In the genomic region with DNA sequence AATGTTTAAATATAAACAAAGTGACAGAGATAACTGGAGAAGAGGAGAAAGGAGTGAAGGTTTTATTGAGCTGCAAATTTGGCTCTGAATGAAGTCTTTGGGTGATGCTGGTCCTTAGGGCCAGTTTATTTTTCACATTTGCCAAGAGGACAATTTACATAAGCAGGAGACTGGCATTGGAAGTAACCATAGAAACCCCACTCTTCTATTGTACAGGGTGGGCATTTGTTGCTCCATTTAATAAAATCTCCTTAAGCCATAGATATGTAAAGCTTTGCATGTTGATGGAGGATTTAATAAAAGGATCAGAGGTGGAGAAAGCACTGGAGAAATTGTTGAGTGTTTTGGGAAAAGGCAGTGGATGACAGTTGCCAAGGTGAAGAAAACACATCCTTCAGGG, we compare ENCODE assay signal across 19 mouse cellular contexts.
DNase-seq lines count a peak whose midpoint lies in the region; ATAC-seq lines count a peak whose summit lies in the region.
"Had no signal": no experiment of that assay in that cellular context is flagged by ENCODE, and none has a peak within 500 bp of the region (broad histone marks: within the 10 kb centered on the region; RNA-seq: fewer than 3 reads in every experiment).

No protein-coding gene starts in this region.

- H3K27ac ChIP-seq in hindbrain, embryonic 11.5 days (ENCODE audit: low read depth, low read length): 0 out of 2 replicates have a peak overlapping the region, but pooled peaks have one; percentile 36
- H3K27ac ChIP-seq in hindbrain, embryonic 16.5 days (ENCODE audit: low read depth, low read length): no peak overlapping the region
- H3K27ac ChIP-seq in midbrain, embryonic 12.5 days (replicated peaks): no peak overlapping the region
- no peak overlapping the region for H3K27ac ChIP-seq in midbrain, embryonic 10.5 days (replicated peaks)
- H3K27ac ChIP-seq in midbrain, embryonic 15.5 days: no peak overlapping the region
- H3K27ac ChIP-seq: embryonic facial prominence, embryonic 12.5 days; heart, adult 2 months; heart, embryonic 15.5 days had no signal

- no peaks in the 10 kb centered on the region for H3K36me3 ChIP-seq in hindbrain, embryonic 11.5 days (ENCODE audit: control insufficient read depth, insufficient read depth, low read length)
- H3K36me3 ChIP-seq in hindbrain, embryonic 16.5 days (ENCODE audit: control insufficient read depth, insufficient read depth, low read length): no peaks in the 10 kb centered on the region
- H3K36me3 ChIP-seq in midbrain, embryonic 12.5 days: no peaks in the 10 kb centered on the region
- no peaks in the 10 kb centered on the region for H3K36me3 ChIP-seq in midbrain, embryonic 10.5 days
- H3K36me3 ChIP-seq in midbrain, embryonic 15.5 days (replicated peaks): no peaks in the 10 kb centered on the region
- H3K36me3 ChIP-seq: embryonic facial prominence, embryonic 12.5 days; heart, embryonic 15.5 days had no signal

- H3K9ac ChIP-seq in hindbrain, embryonic 11.5 days (ENCODE audit: low read depth, low read length): no peak overlapping the region
- no peak overlapping the region for H3K9ac ChIP-seq in hindbrain, embryonic 16.5 days (ENCODE audit: low read depth, low read length)
- no peak overlapping the region for H3K9ac ChIP-seq in midbrain, embryonic 12.5 days (replicated peaks)
- H3K9ac ChIP-seq in midbrain, embryonic 15.5 days: no peak overlapping the region
- H3K9ac ChIP-seq: embryonic facial prominence, embryonic 12.5 days; forebrain, postnatal 0 days; heart, embryonic 15.5 days had no signal

- H3K4me3 ChIP-seq in hindbrain, embryonic 11.5 days (ENCODE audit: low read depth, low read length): no peak overlapping the region
- H3K4me3 ChIP-seq in hindbrain, embryonic 16.5 days (ENCODE audit: low read length): no peak overlapping the region
- no peak overlapping the region for H3K4me3 ChIP-seq in midbrain, embryonic 12.5 days
- no peak overlapping the region for H3K4me3 ChIP-seq in midbrain, embryonic 10.5 days
- no peak overlapping the region for H3K4me3 ChIP-seq in midbrain, embryonic 15.5 days
- H3K4me3 ChIP-seq: embryonic facial prominence, embryonic 12.5 days; heart, adult 2 months; heart, embryonic 15.5 days had no signal

- no peak overlapping the region for H3K4me2 ChIP-seq in hindbrain, embryonic 11.5 days (replicated peaks; ENCODE audit: low read depth, low read length)
- H3K4me2 ChIP-seq in hindbrain, embryonic 16.5 days (ENCODE audit: low read length): no peak overlapping the region
- no peak overlapping the region for H3K4me2 ChIP-seq in midbrain, embryonic 12.5 days (replicated peaks)
- H3K4me2 ChIP-seq in midbrain, embryonic 15.5 days: no peak overlapping the region
- H3K4me2 ChIP-seq: embryonic facial prominence, embryonic 12.5 days; heart, embryonic 11.5 days; heart, embryonic 15.5 days had no signal

- peak; percentile 31; the same call in 1 of the 2 replicates for ATAC-seq in hindbrain, embryonic 11.5 days (ENCODE audit: low FRiP score)
- ATAC-seq in hindbrain, embryonic 16.5 days: no peak
- ATAC-seq in midbrain, embryonic 12.5 days (ENCODE audit: low FRiP score, low read depth): peak; percentile 65
- peak; percentile 54; the same call in 1 of the 2 replicates for ATAC-seq in midbrain, embryonic 15.5 days (replicated peaks)
- ATAC-seq: forebrain, postnatal 0 days; intestine, embryonic 16.5 days had no signal

- H3K4me1 ChIP-seq in hindbrain, embryonic 11.5 days (replicated peaks; ENCODE audit: control insufficient read depth, insufficient read depth, low read length): no peaks in the 10 kb centered on the region
- H3K4me1 ChIP-seq in hindbrain, embryonic 16.5 days (ENCODE audit: control insufficient read depth, insufficient read depth, low read depth, low read length): no peaks in the 10 kb centered on the region
- 0 out of 2 replicates have a peak, but pooled peaks cover 4% of the 10 kb centered on the region for H3K4me1 ChIP-seq in midbrain, embryonic 12.5 days
- peaks cover 6% of the 10 kb centered on the region; the same call in 1 of the 2 replicates for H3K4me1 ChIP-seq in midbrain, embryonic 10.5 days
- H3K4me1 ChIP-seq in midbrain, embryonic 15.5 days: peaks cover 3% of the 10 kb centered on the region; the same call in 1 of the 2 replicates
- H3K4me1 ChIP-seq: embryonic facial prominence, embryonic 12.5 days; heart, embryonic 15.5 days had no signal

- no peaks in the 10 kb centered on the region for H3K9me3 ChIP-seq in hindbrain, embryonic 11.5 days (ENCODE audit: control insufficient read depth, low read length)
- no peaks in the 10 kb centered on the region for H3K9me3 ChIP-seq in hindbrain, embryonic 16.5 days (ENCODE audit: control insufficient read depth, low read length)
- no peaks in the 10 kb centered on the region for H3K9me3 ChIP-seq in midbrain, embryonic 12.5 days
- no peaks in the 10 kb centered on the region for H3K9me3 ChIP-seq in midbrain, embryonic 10.5 days (replicated peaks)
- H3K9me3 ChIP-seq in midbrain, embryonic 15.5 days: no peaks in the 10 kb centered on the region
- H3K9me3 ChIP-seq: embryonic facial prominence, embryonic 12.5 days; heart, embryonic 15.5 days had no signal

- DNase-seq in hindbrain, embryonic 11.5 days (ENCODE audit: low spot score): no peak
- DNase-seq in midbrain, embryonic 10.5 days (ENCODE audit: low spot score): no peak
- no peak for DNase-seq in adrenal gland, adult 2 months
- DNase-seq: adrenal gland, adult 8-10 months; adrenal gland, postnatal 36 days; cerebellum, adult 11 months; cerebellum, adult 8-10 months; cerebellum, postnatal 14 days; forebrain, postnatal 0 days; gastrocnemius, postnatal 14 days; heart, adult 2 months; heart, postnatal 14 days had no signal

- no peaks in the 10 kb centered on the region for H3K27me3 ChIP-seq in hindbrain, embryonic 11.5 days (ENCODE audit: control insufficient read depth, insufficient read depth, low read length)
- no peaks in the 10 kb centered on the region for H3K27me3 ChIP-seq in hindbrain, embryonic 16.5 days (replicated peaks; ENCODE audit: control insufficient read depth, insufficient read depth, low read length)
- H3K27me3 ChIP-seq in midbrain, embryonic 12.5 days: no peaks in the 10 kb centered on the region
- H3K27me3 ChIP-seq in midbrain, embryonic 10.5 days (ENCODE audit: low read depth, poor library complexity, severe bottlenecking): no peaks in the 10 kb centered on the region
- H3K27me3 ChIP-seq in midbrain, embryonic 15.5 days (replicated peaks): no peaks in the 10 kb centered on the region
- H3K27me3 ChIP-seq: embryonic facial prominence, embryonic 12.5 days; heart, embryonic 15.5 days had no signal
